Mouse (Mus musculus) adrenal gland, postnatal 10 days (tissue): ENCODE data around the gene Stxbp1. TPM values are rescaled to one million over a fixed set of nuclear protein-coding genes. Genes with fewer than 3 reads are reported as not detected.

Experiments used
- DNase-seq: peaks from one replicate; pipeline ENCODE4 v3.0.0; 2021; ENCODE audit warnings: mixed read lengths
- total RNA-seq, 2 experiments: library from RNA; stranded (reverse); gene quantifications; 2 replicates each; pipeline ENCODE4 v1.2.3; 2021

The Stxbp1 gene
- total RNA-seq, 2 experiments from 2014 or later = 23.7 to 35.7 TPM

GRCm38 (mm10) chr2:32839261-32839660 is 7.8 kb downstream of the Stxbp1 start:
- no peak for DNase-seq

GRCm38 (mm10) chr2:32838147-32838884 is 8.7 kb downstream of the Stxbp1 start:
- peak; percentile 28 for DNase-seq

GRCm38 (mm10) chr2:32835588-32835987 is 11.5 kb downstream of the Stxbp1 start:
- DNase-seq = no peak

- peak; percentile 30 for DNase-seq
These were observed 12.5 kb downstream of the Stxbp1 start for GRCm38 (mm10) chr2:32834496-32834895.

- no peak for DNase-seq
These were observed 17.9 kb downstream of the Stxbp1 start for GRCm38 (mm10) chr2:32828979-32829676.

GRCm38 (mm10) chr2:32825796-32826195 is 21.2 kb downstream of the Stxbp1 start:
- no peak for DNase-seq

- no peak for DNase-seq
These were observed 22.3 kb downstream of the Stxbp1 start for GRCm38 (mm10) chr2:32824778-32825177.

- DNase-seq = no peak
These were observed 22.9 kb downstream of the Stxbp1 start for GRCm38 (mm10) chr2:32824181-32824580.

GRCm38 (mm10) chr2:32823579-32824154 is 23.4 kb downstream of the Stxbp1 start:
- no peak for DNase-seq

GRCm38 (mm10) chr2:32823153-32823552 is 23.9 kb downstream of the Stxbp1 start:
- no peak for DNase-seq

GRCm38 (mm10) chr2:32822643-32823042 is 24.4 kb downstream of the Stxbp1 start:
- DNase-seq = no peak

GRCm38 (mm10) chr2:32821041-32821802 is 25.8 kb downstream of the Stxbp1 start:
- DNase-seq = peak; percentile 54

GRCm38 (mm10) chr2:32818208-32818607 is 28.8 kb downstream of the Stxbp1 start:
- no peak for DNase-seq

GRCm38 (mm10) chr2:32817589-32817988 is 29.5 kb downstream of the Stxbp1 start:
- no peak for DNase-seq

GRCm38 (mm10) chr2:32816946-32817581 is 30.0 kb downstream of the Stxbp1 start:
- DNase-seq = no peak

GRCm38 (mm10) chr2:32816497-32816896 is 30.5 kb downstream of the Stxbp1 start:
- no peak for DNase-seq

GRCm38 (mm10) chr2:32811959-32812358 is 35.1 kb downstream of the Stxbp1 start:
- DNase-seq = no peak

- DNase-seq = no peak
These were observed 38.1 kb downstream of the Stxbp1 start for GRCm38 (mm10) chr2:32808816-32809566.

- DNase-seq = no peak
These were observed 48.6 kb downstream of the Stxbp1 start for GRCm38 (mm10) chr2:32798251-32798962.

- DNase-seq = no peak
These were observed 51.2 kb downstream of the Stxbp1 start for GRCm38 (mm10) chr2:32795748-32796418.
